Mouse (Mus musculus): ENCODE measurements around the gene Tmtc4. TPM values are rescaled to one million over a fixed set of nuclear protein-coding genes. Genes with fewer than 3 reads are reported as not detected.

Tmtc4 gene
- polyA plus RNA-seq (2012; rRNA removed; ENCODE audit: low replicate concordance) = 3.7 and 5.7 TPM in 2 replicates

GRCm38 (mm10) chr14:122983226-122984215 is at the start of gene Tmtc4:
TSS of gene Tmtc4 (minus strand) at chr14:122984035.

GRCm38 (mm10) chr14:122913657-122914056 is 70.2 kb downstream of the Tmtc4 start, which contains the start of gene Ggact:
TSS of gene Ggact (minus strand) at chr14:122913757.

Other genes starting within 250 kb of the Tmtc4 start
- 79.6 and 95.4 TPM in 2 replicates for gene Ggact, start 70.3 kb downstream of the Tmtc4 start, polyA plus RNA-seq (2012; rRNA removed; ENCODE audit: low replicate concordance)